Mouse (Mus musculus) neural tube, embryonic 14.5 days (tissue): ENCODE measurements around the gene Dcxr. TPM values are rescaled to one million over a fixed set of nuclear protein-coding genes. Genes with fewer than 3 reads are reported as not detected.

Source experiments
- ATAC-seq: fragments of 200-750 bp; cut with Nextera tagmentation; 2 replicates; pipeline ENCODE4 v1.8.0; 2017; ENCODE audit warnings: low read depth, mild to moderate bottlenecking, moderate TSS enrichment, moderate library complexity
- H3K27ac ChIP-seq: fragments of 300-500 bp; sonication (generic); 2 replicates; pipeline ENCODE4 v1.5.1; 2014; ENCODE audit warnings: low read depth, mild to moderate bottlenecking, control low read depth, low read length, moderate library complexity, mixed read lengths
- H3K27me3 ChIP-seq: fragments of 300-500 bp; sonication (generic); 2 replicates; pipeline ENCODE4 v1.6.1; 2014; ENCODE audit warnings: low read length; ENCODE audit not compliant: control insufficient read depth, insufficient read depth
- H3K36me3 ChIP-seq: fragments of 300-500 bp; sonication (generic); 2 replicates; pipeline ENCODE4 v1.6.1; 2014; ENCODE audit warnings: low read length, mixed read lengths; ENCODE audit not compliant: control insufficient read depth, insufficient read depth
- H3K4me1 ChIP-seq: fragments of 300-500 bp; sonication (generic); 2 replicates; pipeline ENCODE4 v1.6.1; 2014; ENCODE audit warnings: low read length; ENCODE audit not compliant: control insufficient read depth, insufficient read depth
- H3K4me2 ChIP-seq: fragments of 300-500 bp; sonication (generic); 2 replicates; pipeline ENCODE4 v1.6.1; 2014; ENCODE audit warnings: mild to moderate bottlenecking, low read depth, low read length, control low read depth
- H3K4me3 ChIP-seq: fragments of 300-500 bp; sonication (generic); 2 replicates; pipeline ENCODE4 v1.5.1; 2014; ENCODE audit warnings: low read depth, low read length, control low read depth, mixed read lengths
- H3K9ac ChIP-seq: fragments of 300-500 bp; sonication (generic); replicated peaks from 2 replicates; pipeline ENCODE4 v1.6.1; 2014; ENCODE audit warnings: low read depth, mild to moderate bottlenecking, control low read depth, low read length, mixed read lengths
- H3K9me3 ChIP-seq: fragments of 300-500 bp; sonication (generic); 2 replicates; pipeline ENCODE4 v1.6.1; 2016; ENCODE audit warnings: low read length; ENCODE audit not compliant: control insufficient read depth
- WGBS: fragments of 180-500 bp; shearing (Covaris S2); extraction: QIAGEN DNeasy Blood & Tissue Kit; methylation state at CpG from one replicate; pipeline ENCODE4 v1.1.7; 2014; 5-methylcytosine and 5-hydroxymethylcytosine counted together
- polyA plus RNA-seq: library from polyadenylated mRNA; unstranded; fragments of >200 nt; fragmentation: Nextera tagmentation; extraction: Ambion mirVana; gene quantifications from 2 replicates; pipeline ENCODE4 v1.2.1, GENCODE M21; 2014

Dcxr gene
- polyA plus RNA-seq, 1 experiment from 2014 or later: 10.5 TPM

DNA sequence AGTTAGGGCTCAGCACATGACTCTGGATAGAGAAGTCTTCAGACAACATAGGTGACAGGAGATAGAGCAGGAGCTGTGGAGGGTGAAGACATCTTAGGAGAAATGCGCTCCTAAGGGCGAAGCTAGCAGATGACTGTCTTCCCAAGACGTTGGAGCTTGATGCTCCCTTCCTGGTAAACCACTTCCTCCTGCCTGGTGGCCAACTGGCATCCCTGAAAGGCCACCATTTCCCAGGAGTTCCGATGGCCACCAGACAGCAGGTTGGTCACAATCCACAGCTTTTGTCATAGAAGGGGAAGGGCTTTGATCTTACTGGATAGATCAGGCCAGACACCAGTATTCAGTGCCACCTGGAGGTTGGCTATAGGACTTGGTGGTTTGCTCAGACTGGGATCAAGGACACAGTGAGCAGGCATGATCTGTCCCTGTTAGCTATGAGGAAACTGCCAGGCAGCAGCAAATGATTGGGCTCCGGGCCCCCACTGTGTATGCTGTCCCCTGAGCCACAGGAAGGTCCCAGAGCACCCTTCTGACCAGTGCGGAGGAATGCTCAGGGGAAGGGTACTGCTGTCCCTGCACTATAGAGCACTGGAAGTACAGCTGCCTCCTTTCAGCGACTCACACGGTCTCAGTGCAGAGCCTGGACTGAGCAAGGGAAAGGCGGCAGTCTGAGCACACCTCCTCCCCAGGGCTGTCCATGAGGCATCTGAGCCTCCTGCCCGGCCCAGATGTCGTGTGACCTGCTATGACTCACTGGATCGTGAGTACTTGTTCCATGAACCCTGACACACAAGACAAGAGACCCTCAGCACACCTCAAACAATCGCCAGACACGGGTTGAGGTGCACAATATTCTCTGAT is 35.0 kb upstream of the Dcxr start:
- WGBS: 73% methylated on average over 14 of the region's 14 CpGs
- Histone ChIP-seq H3K9ac (no peak overlapping the region), H3K27ac (no peak overlapping the region)

DNA sequence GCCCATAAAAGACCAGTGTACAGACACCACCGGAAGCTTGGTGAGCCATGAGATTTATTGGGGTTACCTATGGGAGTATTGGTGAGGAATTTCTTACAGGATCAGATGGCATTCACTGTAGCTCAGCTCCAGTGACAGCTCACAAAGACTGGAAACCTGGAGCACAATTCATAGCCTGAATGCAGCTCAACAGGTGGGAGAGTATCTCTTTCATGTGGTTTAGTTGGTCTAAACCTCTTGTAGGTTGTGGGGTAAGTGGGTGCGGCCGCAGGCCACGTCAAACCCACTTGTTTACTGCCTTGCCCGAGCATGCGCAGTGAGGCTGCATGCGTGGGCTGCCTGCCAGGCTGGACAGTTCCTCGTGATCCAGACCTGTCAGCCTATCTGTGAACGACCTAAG is 33.2 kb upstream of the Dcxr start:
- Histone ChIP-seq H3K4me1 (no peaks in the 10 kb centered on the region), H3K36me3 (no peaks in the 10 kb centered on the region), H3K9ac (no peak overlapping the region), H3K27ac (no peak overlapping the region), H3K9me3 (no peaks in the 10 kb centered on the region), H3K4me2 (no peak overlapping the region), H3K4me3 (no peak overlapping the region), H3K27me3 (no peaks in the 10 kb centered on the region)
- 91% methylated on average over 9 of the region's 9 CpGs for WGBS
- ATAC-seq: no peak

More for the DNA sequence above, 35.0 kb upstream of the Dcxr start:
- Histone ChIP-seq H3K9me3 (no peaks in the 10 kb centered on the region), H3K4me2 (no peak overlapping the region), H3K4me3 (no peak overlapping the region), H3K36me3 (no peaks in the 10 kb centered on the region), H3K4me1 (no peaks in the 10 kb centered on the region), H3K27me3 (no peaks in the 10 kb centered on the region)
- ATAC-seq: no peak

DNA sequence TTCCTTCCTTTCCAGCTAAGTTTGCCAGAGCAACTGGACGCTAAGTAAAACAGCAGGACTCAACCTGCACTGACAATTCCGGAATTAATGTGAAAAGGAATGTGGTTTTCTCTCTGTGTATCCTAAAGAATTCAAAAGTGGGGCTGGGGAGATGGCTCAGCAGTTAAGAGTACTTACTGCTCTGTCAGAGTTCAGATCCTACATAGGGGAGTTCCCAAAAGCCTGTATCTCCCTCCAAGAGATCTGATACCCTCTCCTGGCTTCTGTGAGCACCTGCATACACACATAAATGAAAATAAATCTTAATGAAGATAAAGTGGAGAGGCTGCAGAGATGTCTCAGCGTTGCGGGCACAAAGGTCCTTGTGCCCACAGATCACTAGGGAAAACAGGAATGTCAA is 24.5 kb upstream of the Dcxr start:
- no peak for ATAC-seq
- WGBS: 78% methylated on average over 4 of the region's 4 CpGs
- Histone ChIP-seq H3K9ac (no peak overlapping the region), H3K4me2 (no peak overlapping the region), H3K27me3 (no peaks in the 10 kb centered on the region), H3K27ac (no peak overlapping the region), H3K9me3 (no peaks in the 10 kb centered on the region), H3K4me1 (no peaks in the 10 kb centered on the region), H3K4me3 (no peak overlapping the region), H3K36me3 (no peaks in the 10 kb centered on the region)

DNA sequence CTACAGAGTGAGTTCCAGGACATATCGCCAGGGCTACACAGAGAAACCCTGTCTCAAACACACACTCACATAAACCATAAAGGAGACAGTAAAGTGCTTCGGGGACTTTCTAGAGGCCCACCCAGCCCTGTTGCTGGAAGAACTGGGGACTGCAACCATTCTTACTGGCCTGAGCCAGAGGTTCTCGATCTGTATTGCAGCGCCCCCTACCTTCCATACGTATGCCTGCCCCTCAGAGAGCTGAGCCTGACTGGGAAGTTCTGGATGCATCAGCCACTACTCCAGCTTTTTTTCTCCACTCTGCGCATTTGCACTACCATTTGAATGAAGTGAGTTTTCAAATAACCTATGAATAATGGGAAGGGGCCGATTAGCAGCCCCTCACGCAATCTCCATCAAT is 22.3 kb upstream of the Dcxr start:
- WGBS: 60% methylated on average over 8 of the region's 8 CpGs
- Histone ChIP-seq H3K4me3 (no peak overlapping the region), H3K27ac (no peak overlapping the region), H3K9ac (no peak overlapping the region), H3K9me3 (no peaks in the 10 kb centered on the region), H3K36me3 (no peaks in the 10 kb centered on the region), H3K27me3 (no peaks in the 10 kb centered on the region), H3K4me2 (no peak overlapping the region), H3K4me1 (no peaks in the 10 kb centered on the region)
- no peak for ATAC-seq

DNA sequence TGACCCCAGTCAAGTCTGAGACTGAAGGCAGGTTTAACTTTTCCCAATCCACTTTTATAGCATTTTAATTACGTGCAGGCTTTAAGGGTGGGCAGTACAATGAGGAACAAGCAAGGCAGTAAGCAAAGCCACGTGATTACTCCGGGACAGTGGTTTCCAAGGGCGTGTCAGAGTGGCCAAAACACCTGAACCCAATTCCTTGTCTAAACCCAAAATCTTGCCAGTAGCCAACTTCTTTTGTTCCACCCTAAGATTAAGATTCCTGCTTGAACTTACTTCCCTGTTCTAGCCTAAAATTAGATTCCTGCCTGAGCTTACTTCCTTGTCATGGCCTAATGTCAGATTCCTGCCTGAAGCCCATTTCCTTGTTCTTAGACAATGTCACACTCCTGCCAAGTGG is 20.9 kb upstream of the Dcxr start:
- ATAC-seq: no peak
- no peaks in the 10 kb centered on the region for H3K27me3 ChIP-seq
- H3K27ac ChIP-seq: no peak overlapping the region
- no peaks in the 10 kb centered on the region for H3K4me1 ChIP-seq
- H3K4me2 ChIP-seq: no peak overlapping the region
- no peak overlapping the region for H3K4me3 ChIP-seq
- WGBS: 71% methylated on average over 4 of the region's 4 CpGs
- no peaks in the 10 kb centered on the region for H3K36me3 ChIP-seq
- no peak overlapping the region for H3K9ac ChIP-seq
- no peaks in the 10 kb centered on the region for H3K9me3 ChIP-seq

DNA sequence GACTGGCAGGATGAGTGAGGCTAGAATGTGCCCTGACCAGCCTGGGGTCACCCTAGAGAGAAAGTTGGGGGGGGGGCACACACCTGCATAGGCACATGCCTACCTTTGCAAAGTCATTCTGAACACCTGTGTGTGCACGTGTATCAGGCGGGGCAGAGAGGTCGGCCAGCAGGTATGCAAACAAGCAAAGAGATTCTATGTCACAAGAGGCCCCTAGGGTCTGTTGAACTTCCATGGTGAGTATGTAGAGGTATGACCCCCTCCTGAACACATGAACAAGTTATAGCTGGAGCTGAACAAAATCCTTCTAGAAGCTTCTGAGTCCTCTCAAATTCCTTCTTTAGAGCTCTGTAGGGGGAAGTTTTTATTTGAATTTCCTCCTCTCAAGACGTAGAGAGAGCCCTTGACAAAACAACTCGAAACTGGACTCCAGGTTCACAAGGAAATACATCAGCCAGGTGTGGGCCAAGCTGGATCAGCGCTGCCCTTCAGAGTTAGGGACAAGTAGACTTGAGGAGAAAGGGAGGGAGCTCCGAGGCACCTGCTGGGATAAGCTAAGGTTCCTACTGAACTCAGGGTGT is 17.1 kb upstream of the Dcxr start:
- no peak overlapping the region for H3K9ac ChIP-seq
- H3K9me3 ChIP-seq: no peaks in the 10 kb centered on the region
- 78% methylated on average over 7 of the region's 7 CpGs for WGBS
- H3K4me1 ChIP-seq: no peaks in the 10 kb centered on the region
- H3K27me3 ChIP-seq: no peaks in the 10 kb centered on the region
- H3K4me2 ChIP-seq: no peak overlapping the region
- H3K4me3 ChIP-seq: no peak overlapping the region
- no peak overlapping the region for H3K27ac ChIP-seq
- ATAC-seq: no peak
- no peaks in the 10 kb centered on the region for H3K36me3 ChIP-seq

DNA sequence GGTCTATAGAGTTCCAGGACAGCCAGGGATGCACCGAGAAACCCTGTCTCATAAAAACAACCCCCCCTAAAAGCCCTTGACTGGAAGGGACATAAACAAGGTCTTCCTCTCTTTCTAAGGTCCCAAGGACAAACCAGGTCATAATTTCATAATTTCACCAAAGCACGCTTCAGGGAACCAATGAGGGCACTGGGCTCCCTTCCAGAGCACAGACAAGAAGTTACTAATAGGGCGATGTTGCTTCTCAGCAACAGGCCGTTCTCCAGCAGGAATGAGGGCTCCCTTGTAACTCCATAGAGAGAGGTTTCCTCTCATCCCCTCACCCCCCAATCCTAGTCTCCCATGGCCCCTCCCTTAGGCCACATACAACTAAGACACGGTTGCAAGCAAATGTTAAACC is 13.9 kb upstream of the Dcxr start:
- Histone ChIP-seq H3K9ac (no peak overlapping the region), H3K4me2 (no peak overlapping the region), H3K4me1 (no peaks in the 10 kb centered on the region), H3K36me3 (no peaks in the 10 kb centered on the region), H3K27me3 (no peaks in the 10 kb centered on the region), H3K27ac (no peak overlapping the region), H3K4me3 (no peak overlapping the region), H3K9me3 (no peaks in the 10 kb centered on the region)
- no peak for ATAC-seq
- 95% methylated on average over 5 of the region's 5 CpGs for WGBS

DNA sequence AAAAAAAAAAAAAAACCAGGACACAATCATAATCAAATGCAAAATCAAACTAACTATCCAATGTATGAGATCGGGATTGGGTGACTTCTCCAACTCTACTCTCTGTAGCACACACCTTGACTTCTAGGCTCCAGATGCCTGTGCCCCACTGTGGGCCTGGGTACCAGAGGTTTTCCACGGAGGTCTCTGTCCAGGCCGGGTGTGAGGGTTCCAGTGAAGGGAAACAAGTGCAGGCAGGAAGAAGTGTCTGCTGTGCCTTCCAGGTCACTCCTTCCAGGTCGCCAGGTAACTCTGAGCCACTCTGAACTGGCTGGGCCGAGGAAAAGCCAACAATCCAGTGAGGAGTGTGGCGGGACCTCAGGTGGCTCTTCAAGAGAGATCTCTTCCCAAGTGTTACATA is 9.3 kb upstream of the Dcxr start:
- WGBS: 76% methylated on average over 6 of the region's 6 CpGs
- Histone ChIP-seq H3K9ac (no peak overlapping the region), H3K4me2 (no peak overlapping the region), H3K27ac (no peak overlapping the region), H3K4me3 (no peak overlapping the region), H3K9me3 (no peaks in the 10 kb centered on the region), H3K27me3 (no peaks in the 10 kb centered on the region), H3K36me3 (no peaks in the 10 kb centered on the region), H3K4me1 (no peaks in the 10 kb centered on the region)
- no peak for ATAC-seq

DNA sequence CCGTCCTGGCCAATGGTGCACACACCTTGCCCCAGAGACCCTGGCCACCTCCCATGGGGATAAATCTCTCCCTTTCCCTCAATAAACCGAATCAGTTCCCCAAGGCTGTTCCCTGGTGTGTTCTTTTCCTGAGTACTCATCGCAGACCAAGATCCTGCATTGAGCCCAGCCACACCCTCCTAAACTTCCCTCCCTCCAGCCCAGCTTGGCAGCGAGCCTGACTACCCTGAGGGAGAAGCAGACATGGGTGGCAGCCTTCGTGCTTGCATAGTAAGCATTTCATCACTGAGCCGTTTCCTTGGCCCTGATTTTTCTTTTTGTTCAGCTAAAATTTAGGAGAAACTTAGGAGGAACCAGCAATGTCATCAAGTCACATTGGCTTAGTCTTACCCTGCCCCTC is 6.4 kb upstream of the Dcxr start:
- Histone ChIP-seq H3K9me3 (no peaks in the 10 kb centered on the region), H3K27ac (no peak overlapping the region), H3K4me3 (no peak overlapping the region), H3K4me2 (no peak overlapping the region), H3K4me1 (no peaks in the 10 kb centered on the region), H3K36me3 (no peaks in the 10 kb centered on the region), H3K9ac (no peak overlapping the region), H3K27me3 (no peaks in the 10 kb centered on the region)
- WGBS: 64% methylated on average over 6 of the region's 6 CpGs
- no peak for ATAC-seq
